Mouse (Mus musculus) cerebellum, adult (tissue): ENCODE measurements around the gene Ppp1r8.
"Not testable (repeated sequence)": the region's sequence is repeated elsewhere in the genome, so short reads cannot be mapped to it uniquely, and the experiment has no call there.

ENCODE experiments used
- ATAC-seq: cut with Nextera tagmentation; 2 replicates; pipeline ENCODE4 v1.9.2; 2017; ENCODE audit warnings: mild to moderate bottlenecking, moderate library complexity, mixed read lengths; ENCODE audit not compliant: insufficient number of reproducible peaks, low FRiP score, low TSS enrichment

The Ppp1r8 gene

DNA sequence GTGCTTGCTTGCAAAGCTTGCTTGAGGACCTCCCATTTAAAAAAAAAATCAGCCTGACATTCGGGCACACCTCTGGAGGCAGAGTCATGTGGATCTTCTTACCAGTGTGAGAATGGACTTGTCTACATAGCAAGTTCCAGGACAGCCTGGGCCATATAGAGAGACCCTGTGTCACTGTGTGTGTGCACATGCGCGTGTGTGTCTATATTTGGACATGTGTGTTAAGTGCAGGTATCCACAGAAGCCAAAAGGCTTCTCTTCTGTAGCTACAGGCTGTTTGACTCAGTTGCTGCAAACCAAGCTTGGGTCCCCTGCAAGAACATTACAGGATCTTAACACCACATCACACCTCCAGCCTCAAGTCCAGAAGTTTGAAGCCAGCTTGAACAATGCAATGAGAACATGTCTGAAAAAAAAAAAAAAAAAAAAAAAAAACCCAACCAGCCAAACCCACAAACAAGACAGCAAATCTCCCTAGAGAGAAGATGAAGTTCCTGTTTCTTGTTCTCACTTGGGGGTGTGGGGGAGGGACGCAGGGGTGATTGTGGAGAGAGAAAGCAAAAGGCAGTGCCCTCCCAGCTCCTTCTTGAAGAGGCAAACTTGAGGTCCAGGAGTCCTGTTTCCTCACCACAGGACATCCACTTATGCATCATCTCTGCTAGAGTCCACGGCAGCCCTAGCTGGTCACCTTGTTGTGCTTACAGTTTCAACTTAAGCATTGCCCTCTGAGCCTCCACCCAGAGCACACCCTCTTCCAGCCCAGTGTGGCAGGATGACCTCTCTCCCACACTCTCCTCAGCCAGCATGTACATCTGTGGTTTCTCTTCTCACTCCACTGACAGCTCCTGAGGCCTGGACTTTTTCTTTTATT lies 35.0 kb downstream of the Ppp1r8 start:
- no peak for ATAC-seq

DNA sequence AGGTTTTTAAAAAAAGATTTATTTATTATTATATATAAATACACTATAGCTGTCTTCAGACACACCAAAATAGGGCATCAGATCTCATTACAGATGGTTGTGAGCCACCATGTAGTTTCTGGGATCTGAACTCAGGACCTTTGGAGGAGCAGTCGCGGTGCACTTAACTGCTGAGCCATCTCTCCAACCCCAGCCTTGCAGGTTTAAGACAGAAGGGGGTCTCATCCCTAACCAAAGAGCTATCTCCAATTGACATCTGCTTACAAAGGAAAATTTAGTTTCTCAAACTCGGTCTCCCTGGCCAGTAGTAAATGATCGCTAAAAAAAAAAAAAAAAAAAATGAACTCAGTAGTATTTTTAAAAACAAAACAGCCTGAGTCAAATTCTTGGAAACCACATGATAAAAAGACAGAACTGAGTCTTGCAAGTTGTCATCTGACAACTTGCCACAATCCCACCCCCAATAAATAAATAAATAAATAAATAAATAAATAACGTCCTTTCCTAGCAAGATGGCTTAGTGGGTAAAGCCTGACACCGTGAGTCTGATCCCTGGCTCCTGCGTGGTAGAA lies 36.3 kb downstream of the Ppp1r8 start:
- ATAC-seq = no peak

DNA sequence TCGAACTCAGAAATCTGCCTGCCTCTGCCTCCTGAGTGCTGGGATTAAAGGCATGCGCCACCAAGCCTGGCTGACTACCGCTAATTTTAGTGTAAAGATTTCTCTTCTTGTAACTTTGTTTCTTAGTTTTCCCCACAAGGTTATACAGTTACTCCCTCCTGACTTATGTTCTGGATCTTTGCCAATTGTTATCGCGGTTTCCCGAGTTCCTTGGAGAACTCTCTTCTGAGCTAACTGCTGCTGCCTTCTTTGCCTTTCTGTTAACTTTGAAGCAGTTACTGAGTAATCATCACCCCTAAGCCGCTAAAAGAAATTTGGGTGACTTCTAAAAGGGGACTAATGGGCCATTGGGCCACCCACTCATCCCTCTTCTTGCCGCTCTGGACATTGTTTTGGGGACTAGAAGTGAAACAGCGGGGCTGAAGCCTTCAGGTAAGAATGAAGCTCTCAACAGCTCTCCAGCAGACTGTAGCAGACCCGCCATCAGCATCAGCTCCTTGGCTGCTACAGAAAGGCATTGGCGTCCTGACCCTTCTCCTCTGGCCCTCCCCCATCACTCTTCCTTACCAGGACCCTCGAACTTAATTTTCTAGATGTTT lies 37.3 kb downstream of the Ppp1r8 start:
- ATAC-seq = no peak

DNA sequence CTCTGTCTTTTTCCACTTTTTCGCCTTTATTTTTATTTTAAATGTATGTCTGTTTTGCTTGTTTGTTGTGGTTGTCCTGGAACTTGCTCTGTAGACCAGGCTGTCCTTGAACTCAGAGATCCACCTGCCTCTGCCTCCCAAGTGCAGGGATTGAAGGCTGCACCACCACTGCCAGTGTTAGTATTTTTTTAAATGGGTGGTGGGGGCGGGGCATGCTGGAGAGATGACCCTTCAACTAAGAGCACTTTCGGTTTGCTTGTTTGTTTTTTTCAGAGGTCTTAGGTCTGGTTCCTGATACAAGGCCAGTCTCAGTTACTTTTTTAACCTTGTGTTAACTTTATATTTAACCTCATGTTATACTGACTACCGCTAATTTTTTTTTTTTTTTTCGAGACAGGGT lies 37.8 kb downstream of the Ppp1r8 start:
- ATAC-seq = no peak

DNA sequence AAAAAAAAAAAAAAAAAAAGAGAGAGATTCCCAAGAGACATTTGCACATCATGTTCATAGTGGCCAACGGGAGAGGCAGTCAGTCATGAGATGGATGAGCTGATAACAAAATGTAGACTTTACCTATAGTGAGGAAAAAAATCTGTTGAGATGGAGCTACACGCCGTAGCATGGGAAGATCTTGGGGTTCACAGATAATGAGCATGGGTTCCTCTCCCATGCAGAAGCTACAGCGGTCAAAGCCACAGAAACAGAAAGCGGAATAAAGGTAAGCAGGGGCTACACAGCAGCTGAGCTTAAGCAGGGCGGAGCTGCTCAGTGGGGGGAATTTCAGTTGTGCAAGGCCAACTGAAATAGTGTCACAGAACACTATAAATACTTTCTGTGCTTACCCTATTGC lies 38.6 kb downstream of the Ppp1r8 start:
- no peak for ATAC-seq

DNA sequence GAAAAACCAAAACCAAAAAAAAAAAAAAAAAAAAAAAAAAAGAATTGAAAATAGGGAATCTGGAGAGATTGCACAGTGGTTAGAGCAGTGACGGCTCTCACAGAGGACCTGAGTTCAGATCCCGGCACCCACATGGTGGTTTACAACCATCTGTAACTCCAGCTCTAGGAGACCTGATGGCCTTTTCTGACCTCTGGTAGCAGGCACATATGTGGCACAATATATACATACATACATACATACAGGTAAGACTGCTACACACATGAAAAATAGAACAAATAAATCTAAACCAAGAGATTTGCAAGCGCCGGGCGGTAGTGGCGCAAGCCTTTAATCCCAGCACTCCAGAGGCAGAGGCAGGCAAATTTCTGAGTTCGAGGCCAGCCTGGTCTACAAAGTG lies 39.1 kb downstream of the Ppp1r8 start:
- no peak for ATAC-seq

DNA sequence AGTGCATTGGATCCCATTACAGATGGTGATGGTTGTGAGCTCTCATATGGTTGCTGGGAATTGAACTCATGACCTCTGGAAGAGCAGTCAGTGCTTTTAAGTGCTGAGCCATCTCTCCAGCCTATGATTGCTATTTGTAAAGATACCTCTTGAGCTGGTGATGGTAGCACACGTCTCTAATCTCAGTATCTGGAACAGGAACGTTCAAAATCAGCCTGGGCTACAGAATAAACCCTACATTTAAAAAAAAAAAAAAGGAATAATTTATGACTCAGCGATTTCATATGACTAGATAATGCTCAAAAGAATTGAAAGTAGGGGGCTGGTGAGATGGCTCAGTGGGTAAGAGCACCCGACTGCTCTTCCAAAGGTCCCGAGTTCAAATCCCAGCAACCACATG lies 39.8 kb downstream of the Ppp1r8 start:
- ATAC-seq = no peak

DNA sequence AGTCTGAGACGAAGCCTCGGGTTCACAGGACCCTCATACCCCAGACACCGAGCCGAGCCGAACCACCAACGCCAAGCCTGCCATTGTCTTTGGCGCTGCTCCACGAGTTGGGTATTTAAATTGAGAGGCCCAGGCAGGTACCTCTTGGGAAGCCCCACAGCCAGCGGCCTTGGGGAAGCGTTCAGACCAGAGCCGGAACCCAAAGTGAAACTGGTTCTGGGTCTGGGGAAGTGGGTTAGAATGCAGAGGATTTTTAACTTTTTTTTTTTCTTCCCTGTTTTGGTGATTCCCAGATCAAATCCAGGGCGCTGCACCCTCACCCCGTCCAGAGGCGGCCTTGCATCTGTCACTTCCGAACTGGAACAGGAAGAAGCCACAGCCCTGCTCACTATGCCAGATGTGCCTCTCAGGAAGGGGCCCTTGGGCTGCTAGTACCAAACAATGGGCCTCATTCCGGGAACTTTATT lies 40.8 kb downstream of the Ppp1r8 start:
- ATAC-seq = no peak

DNA sequence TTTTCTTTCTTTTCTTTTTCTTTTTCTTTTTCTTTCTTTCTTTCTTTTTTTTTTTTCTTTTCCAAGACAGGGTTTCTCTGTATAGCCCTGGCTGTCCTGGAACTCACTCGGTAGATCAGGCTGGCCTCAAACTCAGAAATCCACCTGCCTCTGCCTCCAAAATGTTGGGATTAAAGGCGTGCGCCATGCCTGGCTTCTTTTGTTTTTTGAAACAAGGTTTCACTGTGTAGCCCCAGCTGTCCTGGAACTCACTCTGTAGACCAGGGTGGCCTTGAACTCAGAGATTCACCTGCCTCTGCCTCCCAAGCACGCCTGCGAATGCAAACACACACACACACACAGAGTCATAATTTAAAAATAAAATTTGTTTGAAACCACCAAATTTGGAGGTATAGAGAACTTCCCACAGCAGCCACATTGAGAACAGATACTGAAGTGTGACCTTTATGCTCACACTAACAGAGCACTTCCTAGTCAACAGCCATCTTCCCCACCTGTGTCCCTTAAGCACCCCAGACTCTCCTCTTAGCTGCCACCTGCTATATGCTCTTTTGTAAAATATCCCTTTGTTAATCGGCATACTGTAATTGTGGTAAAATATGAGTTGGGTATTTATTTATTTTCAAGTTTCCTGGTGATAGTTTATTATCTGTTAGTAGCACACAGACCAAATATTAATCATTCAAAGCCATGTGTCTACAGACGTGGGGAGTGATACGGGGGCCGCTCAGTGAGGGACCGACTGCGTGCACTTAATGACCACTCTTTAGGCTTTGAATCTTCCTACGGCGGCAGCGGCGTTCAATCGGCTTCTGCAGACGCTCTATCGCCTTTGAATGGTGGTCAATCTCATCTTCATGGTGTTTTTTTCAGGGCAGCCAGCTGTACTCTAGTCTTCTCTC lies 41.5 kb downstream of the Ppp1r8 start:
- no peak for ATAC-seq

DNA sequence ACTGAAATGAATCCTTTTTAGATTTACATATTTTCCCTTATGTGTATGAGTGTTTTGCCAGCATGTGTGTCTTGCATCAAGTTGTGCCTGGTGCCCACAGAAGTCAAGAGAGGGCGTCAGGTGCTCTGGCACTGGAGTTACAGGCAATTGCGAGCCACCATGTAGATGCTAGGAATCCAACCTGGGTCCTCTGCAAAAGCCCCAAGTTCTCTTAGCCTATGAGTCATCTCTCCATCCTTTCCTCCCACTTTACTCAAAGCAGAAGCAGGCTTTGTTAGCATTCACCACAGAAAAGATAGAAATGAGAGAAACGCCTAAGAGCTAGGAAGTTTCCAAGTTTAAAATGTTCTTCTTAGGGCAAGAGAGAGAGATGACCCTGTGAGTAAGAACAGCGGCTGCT lies 43.1 kb downstream of the Ppp1r8 start:
- ATAC-seq = no peak

DNA sequence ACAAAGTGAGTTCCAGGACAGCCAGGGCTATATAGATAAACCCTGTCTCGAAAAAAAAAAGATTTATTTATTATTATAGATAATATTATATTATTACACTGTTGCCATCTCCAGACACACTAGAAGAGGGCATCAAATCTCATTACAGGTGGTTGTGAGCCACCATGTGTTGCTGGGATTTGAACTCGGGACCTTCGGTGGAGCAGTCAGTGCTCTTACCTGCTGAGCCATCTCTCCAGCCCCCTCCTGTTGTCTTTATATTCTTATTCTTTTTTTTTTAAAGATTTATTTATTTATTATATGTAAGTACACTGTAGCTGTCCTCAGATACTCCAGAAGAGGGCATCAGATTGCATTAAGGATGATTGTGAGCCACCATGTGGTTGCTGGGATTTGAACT lies 44.3 kb downstream of the Ppp1r8 start:
- not testable (repeated sequence) for ATAC-seq

DNA sequence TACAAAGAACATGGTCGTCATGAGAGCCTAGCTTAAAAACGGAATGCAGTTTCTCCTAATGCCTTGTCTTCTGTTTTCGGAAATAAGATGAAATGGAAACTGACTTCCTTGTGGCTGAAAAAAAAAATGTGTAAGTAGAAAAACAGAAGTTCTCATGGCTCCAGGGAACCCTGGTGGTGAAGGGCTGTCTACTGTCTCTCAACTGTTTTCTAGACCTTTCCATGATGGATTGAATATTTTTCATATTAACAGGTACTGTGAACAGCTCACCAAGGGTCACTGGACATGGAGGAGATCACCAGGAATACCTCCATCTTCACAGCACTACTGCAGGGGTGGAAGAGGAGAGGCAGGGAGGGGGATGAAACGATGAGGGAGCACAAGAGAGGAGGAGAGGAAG lies 44.9 kb downstream of the Ppp1r8 start:
- no peak for ATAC-seq

DNA sequence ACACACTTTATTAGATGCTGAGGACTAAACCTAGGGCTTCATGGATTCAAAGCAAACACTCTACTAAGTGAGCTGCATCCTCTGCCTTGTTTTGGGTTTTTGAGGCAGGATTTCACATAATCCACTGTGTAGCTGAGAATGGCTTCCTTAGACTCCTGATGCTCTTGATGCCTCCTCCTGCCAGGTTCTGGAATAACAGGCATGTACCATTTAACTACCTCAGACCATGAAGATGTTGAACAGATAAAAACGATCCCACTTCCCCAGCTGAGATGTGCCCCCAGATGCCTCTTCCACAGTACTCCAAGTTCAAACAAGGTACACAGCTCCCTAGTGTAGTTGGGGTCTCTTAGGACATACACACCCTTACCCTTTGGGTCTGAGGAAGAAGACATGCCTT lies 45.5 kb downstream of the Ppp1r8 start:
- no peak for ATAC-seq

DNA sequence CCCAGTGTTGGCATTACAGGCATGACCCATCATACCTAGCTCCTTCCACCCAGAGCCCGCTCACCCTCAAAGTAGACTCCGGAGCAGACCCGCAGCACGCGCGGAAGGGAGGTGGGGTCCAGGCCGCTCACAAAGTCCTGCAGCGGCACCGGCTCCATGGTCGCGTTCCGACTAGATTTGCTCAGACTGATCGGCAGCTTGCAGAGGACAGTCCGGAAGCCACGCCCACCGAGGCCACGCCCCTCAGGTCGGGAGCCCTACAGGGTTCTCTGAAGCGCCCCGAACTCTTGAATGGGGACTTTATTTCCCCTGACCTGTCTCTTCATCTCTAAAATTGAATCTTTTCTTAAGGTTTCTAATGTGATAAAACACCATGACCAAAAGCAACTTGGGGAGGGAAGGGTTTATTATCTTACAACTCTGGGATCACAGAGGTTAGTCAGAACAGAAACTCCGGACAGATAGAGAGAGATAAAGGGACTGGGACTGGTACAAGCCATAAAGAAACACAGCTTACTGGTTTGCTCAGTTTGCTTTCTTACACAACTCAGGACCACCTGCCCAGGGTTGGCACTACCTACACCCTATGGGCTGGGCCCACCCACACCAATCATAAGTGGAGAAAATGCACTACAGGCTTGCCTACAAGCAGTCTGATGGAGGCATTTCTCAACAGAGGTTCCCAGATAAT lies 46.6 kb downstream of the Ppp1r8 start, which contains the start of gene Themis2:
TSS of gene Themis2 (minus strand) at position 192 of the 691 bp plus-strand sequence.
- no peak for ATAC-seq

DNA sequence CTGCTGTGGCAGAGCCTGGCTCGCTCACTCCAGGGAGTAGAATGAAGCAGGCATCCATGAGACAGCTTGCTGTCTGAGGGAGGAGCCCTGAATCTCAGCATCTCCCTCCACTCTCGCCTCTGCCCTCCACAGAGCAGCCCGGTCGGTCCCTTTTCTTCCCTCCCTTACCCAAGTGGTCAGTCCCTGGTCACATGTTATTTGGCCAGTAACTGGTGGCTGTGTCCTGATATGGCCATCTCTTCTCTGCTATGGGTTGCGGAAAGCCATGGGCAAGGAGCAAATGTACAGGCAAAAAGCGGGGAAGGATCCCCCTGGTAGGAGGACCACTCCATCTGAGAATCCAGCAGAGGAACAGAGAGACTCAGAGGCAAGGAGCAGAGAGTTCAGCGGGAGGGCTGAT lies 47.8 kb downstream of the Ppp1r8 start:
- ATAC-seq = no peak

DNA sequence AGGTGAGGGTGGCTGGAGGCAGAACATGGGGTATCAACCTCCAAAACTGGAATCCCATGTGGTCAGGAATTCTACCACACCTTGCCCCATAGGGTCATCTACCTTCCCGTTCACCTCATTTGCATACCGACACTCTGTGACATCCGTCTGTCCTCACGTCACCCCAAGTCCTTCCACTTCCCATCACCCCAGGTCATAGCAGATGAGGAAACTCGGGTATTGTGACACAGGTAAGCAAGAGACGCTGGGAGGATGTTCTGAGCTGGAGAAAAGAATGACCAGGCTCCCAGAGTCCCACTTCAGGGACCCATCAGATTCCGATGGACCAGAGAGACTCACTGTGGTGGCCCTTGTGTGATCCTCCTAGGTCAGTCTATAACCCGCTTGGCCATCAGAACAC lies 48.2 kb downstream of the Ppp1r8 start:
- no peak for ATAC-seq

DNA sequence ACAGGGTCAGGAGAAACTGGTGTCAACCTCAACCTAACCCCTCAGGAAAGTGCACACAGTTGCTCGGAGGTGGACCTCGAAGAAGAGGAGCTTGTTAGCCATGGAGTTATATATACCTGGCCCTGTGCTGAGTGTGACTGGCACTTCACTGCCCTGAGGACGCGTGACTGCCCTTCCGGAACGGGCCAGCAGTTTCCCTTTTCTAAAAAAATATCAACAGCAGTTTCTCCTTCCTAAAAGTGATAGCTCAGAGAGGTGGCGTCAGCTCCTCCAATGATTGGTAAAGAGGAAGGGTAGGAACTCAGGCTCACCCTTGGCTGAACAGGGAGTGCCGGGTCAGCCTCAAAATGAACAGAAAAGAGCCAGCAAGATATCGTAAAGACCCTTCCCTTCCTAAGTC lies 48.9 kb downstream of the Ppp1r8 start:
- ATAC-seq = no peak

DNA sequence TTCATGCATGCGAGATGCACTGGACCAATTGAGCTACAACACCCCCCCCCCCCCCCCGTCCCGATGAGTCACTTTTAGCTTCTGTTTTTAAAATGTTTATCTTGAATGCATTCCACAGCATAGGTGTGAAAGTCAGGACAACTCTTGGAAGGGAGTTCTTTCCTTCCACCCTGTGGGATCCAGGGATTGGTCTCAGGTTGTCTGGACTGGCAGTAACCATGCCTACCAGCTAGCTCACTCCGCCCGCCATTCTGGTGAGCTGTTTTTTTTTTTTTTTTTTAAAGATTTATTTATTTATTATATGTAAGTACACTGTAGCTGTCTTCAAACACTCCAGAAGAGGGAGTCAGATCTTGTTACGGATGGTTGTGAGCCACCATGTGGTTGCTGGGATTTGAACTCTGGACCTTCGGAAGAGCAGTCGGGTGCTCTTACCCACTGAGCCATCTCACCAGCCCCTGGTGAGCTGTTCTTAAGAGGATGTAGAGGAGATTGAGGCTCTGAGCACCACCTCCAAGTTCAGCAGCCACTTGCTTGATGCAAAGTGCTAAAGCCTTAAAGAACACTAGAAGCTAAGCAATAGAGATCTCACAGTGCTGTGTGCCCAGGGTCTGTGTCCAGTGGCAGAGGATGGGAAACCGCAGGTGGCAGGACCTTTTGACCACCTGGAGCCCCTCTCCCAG lies 49.5 kb downstream of the Ppp1r8 start:
- not testable (repeated sequence) for ATAC-seq

DNA sequence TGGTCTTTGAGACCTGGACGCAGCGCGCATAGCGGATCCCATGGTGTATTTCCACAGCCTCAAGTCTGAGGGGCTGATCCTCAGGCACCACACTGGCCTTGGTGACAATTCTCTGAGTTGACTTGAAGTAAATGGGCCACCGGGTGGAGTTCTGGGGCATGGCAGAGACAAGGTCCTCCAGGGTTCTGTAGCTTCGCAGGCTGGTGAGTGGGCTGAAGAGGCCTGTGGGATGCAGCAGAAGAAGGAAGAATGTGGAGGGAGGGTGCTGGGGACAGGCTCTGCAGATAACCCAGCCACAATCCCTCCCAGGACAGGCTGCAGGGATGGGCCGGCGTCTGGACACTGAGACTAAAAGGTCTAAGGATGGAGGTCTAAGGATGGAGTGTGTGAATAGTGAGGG lies 53.2 kb downstream of the Ppp1r8 start:
- no peak for ATAC-seq
